Mouse (Mus musculus) adrenal gland, adult 18-20 months (tissue): ENCODE results near the gene Tbc1d2b. TPM values are rescaled to one million over a fixed set of nuclear protein-coding genes. Genes with fewer than 3 reads are reported as not detected.

Source experiments
- DNase-seq, 2 experiments: peaks; one replicate each; pipeline ENCODE4 v3.0.0; 2021 to 2022; ENCODE audit warnings: low spot score in 2 of 2
- long read RNA-seq, 2 experiments: library from polyadenylated mRNA; stranded (forward); transcript quantifications; one replicate each; pipeline ENCODE4 v2.0.0; 2021
- total RNA-seq, 2 experiments: library from RNA; stranded (reverse); gene quantifications; 1 replicate in 1 of 2; 2 replicates in 1 of 2; pipeline ENCODE4 v1.2.3; 2021

Gene Tbc1d2b
- 10 to 100 TPM; 21.8 to 23.2 TPM for total RNA-seq
- long read RNA-seq, experiment 1, full-length matches to known transcripts: 4 of 9 reads
- long read RNA-seq, experiment 1, partial matches to known transcripts: 2 of 9 reads
- long read RNA-seq, experiment 1, other reads (novel, unspliced or antisense): 3 of 9 reads
- long read RNA-seq, experiment 2, full-length matches to known transcripts: 1 of 14 reads
- long read RNA-seq, experiment 2, partial matches to known transcripts: 8 of 14 reads
- long read RNA-seq, experiment 2, other reads (novel, unspliced or antisense): 5 of 14 reads

DNA sequence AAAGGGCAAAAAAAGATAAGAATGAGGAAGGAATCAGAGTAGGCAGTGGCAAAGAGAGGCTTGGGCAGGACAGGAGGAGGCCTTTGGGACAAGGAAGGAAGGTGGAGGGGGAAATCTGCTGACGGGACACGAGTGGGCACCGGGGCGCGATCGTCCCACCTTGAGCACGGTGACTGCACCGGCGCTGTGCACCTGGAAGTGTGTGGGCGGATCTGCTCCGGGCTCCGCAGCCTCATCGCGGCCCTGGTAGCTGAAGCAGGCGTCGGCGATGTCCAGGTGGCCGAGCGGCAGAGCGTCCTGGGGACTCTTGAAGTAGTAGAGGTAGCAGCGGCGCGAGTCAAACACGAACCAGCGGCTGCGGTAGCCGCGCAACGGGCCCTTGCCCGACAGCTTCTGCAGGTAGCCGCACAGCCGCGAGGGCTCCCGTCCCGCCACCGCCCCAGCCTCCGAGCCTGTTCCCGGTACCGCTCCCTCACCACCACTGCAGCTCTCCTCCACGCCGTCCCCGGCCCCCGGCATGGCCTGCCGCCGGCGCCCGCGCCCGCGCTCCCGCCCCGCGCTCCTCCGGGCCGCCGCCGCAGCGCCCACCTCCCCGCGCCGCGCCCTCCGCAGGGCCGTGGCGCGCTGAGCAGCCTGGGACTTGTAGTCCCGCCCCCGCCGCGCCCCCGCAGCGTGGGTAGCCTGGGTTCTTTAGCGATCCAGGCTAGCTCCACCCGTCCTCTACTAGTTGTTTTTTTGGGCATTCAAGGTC lies at the start of gene Tbc1d2b:
Tbc1d2b (minus strand) TSS at position 612 of the 751 bp plus-strand sequence.
- DNase-seq: peak; percentile 79 to 82

DNA sequence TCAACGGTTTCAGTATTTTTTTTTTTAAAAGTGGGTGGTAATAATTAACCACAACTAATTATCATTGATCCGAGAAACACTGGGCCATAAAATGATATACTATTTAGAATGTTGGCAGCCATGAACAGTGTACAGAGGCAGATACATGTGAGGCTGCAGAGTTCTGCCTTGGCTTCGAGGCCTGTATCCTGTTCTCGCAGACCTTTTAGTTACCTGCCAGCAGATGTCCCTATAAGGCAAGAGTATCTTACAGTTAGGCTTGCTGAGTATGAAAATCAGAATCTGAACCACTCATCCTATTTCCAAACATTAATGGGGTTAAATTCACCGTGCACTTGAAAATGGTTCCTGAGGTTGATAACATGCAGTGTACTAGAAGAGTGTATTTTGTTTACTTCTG lies 45.7 kb upstream of the Tbc1d2b start:
- DNase-seq: no peak

DNA sequence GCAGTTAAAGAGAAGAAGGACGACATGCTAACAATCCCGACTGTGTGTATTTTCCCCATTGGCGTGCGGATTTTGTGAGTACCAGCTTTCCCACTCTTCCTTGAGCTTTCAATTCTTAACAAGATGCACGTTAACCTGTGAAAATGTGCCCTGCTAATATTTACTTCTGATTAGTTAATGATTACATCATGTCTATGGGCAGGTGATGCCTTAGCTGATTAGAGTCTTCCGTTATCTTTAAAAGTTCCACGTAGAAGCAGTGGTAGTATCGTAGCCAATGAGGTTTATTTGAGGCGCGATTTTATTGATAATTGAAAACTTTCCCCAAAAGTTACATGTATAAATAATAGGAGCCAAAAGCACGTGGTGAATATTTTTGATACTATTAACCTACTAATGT lies 45.1 kb upstream of the Tbc1d2b start:
- no peak for DNase-seq

DNA sequence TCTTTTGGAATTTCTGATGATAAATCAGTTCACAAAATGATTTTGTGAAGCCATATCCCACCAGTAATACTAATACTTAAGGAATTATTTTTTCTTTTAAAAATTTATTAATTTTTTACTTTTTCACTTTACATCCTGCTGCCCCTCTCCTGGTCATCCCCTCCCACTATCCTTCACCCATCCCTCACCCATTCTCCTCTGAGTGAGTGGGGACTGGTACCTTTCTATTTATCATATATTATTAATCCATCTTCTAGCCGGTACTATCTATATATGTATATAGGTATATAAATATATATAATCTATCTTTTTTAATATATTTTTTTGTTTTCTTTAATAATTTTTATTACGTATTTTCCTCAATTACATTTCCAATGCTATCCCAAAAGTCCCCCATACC lies 33.6 kb upstream of the Tbc1d2b start:
- no peak for DNase-seq

DNA sequence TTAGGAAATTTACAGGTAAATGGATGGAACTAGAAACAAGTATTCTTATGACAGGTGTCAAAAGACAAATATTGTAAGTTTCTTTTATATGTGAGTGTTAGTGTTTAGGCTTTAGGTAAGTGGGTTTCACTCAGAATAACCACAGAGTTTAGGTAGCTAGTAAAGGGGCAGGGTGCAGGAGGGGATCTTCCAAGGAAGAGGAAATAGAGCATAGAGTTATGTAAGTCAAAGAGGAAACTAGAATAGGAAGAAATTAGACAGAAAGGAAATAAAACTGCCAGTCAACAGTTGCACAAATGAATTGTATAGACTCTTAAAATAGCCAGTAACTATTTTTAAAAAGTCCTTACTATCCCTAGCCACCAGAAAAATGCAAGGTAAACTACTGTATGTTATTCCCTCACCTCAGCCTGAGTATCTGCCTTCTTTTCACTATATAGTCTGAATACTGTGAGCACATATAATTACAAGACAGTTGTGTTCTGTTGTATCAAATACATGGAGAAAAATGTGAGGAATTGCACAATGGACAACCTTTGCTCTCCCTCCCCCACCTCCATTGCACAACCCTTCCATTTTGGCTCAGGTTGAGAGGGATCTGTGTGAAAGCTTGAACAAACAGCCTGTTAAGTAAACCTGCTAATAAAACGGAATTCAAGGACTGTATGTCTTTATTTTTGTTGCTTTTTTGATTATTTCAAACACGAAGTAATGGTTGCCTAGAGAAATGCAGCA lies 32.7 kb upstream of the Tbc1d2b start:
- DNase-seq: no peak

DNA sequence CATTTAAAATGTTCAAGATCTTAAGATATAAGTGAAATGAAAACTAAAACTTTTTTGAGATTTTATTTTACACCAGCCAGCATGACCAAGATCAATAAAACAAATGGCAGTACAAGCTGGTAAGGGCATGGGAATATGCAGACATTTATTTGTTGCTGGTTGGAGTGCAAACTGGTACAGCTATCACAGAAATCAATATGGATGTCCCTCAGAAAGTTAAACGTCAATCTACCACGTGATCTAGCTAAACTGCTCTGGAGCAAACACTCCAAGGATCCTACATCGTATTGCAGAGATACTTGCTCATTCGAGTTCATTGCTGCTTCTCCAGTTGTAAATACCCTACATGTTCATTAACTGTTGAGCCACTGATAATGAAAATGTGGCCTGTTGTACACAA lies 32.1 kb upstream of the Tbc1d2b start:
- no peak for DNase-seq

DNA sequence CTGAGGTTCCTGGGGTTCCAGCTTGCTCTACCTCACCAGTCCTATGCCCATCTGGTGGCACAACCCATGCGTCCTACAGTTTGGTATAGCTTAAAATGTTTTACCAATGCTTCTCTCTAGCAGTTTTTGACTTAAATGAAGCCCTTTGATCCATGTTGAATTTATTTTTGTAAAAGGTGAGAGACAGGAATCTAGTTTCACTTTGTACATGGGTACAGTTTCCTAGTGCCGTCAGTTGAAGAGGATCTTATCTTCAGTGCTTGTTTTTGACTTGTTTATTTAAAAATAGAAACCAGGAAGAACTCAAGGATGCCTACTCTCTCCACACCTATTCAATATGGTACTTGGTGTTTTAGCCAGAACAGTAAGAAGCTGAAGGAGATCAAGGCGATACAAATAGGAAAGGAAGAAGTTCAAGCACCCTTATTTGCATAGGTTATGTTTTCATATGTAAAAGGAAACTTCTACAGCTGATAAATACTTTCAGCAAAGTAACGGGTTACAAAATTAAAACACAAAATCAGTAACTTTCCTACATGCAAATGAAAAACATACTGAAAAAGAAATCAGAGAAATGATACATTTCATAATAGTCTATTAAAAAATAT lies 30.6 kb upstream of the Tbc1d2b start:
- DNase-seq: no peak

DNA sequence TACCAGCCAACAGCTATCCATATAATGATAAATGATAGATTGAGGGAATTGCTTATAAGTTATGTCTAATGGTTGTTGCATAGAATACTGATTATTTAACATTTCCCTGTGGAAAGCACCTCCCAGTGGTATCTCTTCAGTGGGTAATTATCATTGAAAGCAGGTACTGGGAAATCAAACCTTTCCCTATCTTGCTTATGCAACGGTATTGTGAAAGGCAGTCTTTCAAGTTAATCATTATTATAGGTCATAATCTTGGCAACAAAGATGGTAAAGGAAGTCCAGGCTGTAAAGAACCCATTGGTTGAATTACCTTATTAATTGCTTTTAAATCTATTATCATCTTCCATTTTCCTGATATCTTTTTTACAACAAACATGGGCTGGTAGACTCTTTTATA lies 27.0 kb upstream of the Tbc1d2b start:
- DNase-seq: no peak

DNA sequence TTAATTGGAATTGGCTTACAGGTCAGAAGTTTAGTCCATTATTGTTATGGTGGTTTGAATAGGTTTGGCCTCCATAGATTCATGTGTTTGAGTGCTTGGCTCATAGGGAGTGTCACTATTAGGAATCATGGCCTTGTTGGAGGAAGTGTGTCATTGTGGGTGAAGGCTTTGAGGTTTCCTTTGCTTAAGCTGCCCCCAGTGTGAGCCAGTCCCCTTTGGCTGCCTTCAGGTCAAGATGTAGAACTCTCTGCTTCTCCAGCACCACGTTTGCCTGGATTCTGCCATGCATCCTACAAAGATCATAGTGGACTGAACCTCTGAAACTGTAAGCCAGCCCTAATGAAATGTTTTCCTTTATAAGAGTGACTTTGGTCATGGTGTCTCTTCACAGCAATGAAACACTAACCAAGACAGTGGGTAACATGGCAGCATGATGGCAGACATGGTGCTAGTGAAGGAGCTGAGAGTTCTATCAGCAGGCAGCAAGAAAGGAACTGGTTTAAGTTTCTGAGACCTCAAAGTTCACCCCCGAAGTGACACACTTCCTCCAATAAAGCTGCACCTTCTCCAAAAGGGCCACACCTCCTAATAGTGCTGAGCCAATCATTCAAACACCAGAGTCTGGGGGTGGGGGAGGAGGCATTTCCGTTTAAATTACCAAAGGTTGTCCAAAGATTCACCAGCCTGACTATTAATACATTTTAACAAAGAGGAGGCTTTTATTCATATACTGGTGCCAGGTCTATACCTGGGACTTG lies 23.2 kb upstream of the Tbc1d2b start:
- no peak for DNase-seq

DNA sequence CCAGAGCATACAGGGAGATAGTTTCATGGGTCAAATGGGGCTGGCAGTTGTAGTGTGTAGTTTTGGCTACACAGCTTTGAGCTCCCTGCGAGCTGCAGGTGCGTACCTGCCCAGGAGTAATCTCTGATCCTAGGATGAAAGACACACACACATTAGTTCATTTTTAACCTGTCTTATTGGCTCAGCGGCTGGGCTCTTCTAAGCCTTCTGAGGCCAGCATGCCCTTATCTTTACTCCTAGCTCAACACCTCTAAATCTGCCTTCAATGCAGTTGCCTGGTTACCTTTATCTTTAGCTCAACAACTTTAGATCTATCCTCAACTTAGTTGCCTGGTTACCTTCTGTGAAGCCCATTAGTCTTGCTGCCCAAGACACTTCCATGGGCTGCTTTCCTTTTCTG lies 7.8 kb upstream of the Tbc1d2b start:
- DNase-seq: no peak

DNA sequence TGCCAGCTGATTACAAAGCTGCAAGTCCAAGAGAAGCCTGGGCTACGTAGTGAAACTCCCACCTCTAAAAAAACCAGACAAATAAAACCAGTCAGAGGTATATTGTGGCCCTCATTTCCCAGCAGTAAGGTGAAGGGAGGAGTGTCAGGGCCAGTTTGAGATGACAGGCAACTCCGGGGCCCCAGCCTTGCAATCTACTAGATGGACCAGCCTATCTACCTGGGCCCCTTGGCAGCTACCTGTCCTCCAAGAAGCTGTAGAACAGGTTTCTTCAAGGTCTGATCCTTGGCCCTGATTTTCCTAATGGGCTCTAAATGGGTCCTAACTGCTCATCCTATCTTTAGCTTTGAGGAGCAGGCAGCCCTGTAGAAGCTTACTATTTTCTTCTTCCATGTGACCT lies 7.3 kb upstream of the Tbc1d2b start:
- DNase-seq: no peak

DNA sequence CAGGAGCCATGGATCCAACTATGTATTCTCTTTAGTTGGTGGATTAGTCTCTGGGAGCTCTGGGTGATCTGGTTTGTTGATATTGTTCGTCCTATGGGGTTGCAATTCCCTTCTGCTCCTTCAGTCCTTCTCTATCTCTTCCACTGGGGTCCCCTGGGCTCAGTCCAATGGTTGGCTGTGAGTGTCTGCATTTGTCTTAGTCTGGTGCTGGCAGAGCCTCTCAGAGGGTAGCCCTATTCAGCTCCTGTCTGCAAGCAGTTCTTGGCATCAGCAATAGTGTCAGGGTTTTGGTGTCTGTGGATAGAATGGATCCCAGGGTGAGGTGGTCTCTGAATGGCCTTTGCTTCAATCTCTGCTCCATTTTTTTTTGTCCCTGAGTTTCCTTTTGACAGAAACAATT lies 6.2 kb upstream of the Tbc1d2b start:
- no peak for DNase-seq

DNA sequence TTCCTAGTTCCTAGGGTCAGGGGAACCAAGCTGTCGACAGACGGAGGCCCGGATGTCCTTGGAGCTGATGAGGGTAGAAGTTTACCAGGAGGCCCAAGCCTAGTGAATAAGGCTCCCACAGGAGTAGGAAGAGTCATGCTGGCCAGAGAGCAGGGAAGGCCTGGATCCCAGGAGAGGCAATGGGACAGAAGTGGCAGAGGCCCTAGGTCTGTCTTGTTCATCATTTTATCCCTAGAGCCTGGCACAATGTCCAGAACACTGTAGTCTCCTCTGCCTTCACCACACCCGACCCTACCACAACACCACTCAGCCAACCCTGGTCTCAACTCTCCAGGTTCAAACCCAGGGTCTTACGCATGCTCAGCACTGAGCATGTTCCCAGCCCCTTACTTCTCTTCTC lies 5.3 kb upstream of the Tbc1d2b start:
- DNase-seq: no peak

DNA sequence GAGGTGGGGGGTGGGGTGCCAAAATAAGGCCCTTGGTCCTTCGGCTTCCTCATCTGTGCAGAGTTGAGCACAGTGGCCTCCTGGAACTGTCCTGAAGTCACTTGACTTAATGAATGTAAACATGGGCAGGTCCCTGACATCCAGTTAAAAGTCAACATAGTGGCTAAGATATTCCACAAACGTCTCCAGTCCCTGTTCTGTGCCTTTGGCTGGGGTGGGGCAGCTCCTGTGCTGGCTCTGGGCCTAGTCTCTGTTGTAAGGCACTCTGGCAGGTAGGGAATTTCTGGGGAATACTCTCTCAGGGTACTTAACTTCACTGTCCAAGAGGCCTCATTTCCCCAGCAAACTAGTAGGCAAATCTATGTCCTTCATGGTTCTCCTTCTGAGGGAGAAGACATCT lies 4.9 kb upstream of the Tbc1d2b start:
- no peak for DNase-seq

DNA sequence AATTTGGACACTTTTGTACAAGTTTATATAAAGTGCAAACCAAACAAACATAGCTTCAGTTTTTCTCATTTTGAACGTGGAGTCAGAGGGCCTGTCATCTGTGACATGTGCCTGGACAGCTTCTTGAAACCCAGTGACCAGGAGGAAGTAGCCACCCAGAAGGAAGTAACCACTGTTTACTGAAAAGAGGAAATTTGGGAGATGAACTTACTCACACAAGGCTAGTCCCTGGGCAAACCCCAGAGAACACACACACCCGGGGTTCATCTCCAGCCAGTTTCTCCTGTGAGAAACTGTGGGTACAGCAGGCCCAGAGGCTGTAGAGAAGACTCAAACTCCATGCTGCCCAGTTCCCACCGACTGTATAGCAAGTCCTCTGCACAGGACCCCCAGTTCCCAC lies 3.9 kb upstream of the Tbc1d2b start:
- no peak for DNase-seq

DNA sequence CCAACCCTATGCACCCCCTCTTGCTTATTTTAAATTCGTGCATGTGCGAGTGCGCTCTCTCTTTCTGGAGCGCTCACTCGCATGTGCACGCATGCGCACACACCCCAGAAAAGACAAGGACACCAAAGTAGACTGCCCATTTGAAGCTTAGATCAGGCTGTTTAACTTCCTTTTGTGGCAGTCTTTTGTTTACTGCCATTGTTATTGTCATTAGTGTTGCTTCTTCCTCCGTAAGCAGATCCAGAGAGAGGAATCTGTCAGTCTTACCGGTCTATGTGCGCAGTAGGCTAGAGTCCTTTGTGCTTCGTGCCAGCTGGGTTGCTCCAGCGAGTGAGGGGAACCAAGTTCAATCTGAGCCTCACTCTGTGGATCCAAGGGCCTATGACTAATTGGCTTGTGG lies 1.7 kb upstream of the Tbc1d2b start:
- peak in 1 of 2 experiments; percentile 1 for DNase-seq

DNA sequence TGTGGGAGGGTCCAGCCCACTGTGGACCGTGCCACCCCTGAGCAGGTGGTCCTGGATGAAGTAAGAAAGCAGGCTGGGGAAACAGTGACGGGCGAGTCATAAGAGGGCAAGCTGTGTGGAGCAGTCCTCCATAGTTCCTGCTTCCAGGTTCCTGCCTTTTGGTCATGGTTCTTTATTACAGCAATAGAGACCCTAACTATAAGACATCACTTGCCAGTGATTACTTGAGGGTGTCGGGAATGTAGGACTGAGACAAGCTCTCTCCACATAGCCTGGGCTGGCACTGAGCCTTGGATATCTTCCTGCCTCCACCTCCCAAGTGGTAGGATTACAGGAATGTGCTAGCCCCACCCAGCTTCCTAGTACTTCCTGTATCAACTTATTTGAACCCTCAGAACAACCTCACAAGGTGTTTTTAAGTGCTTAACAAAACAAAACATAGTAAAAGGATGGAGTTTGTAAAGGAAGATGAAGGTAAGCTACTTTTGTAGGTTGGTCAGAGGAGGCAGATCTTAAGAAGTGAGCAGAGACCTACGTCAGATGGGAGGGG lies 1.0 kb upstream of the Tbc1d2b start:
- DNase-seq: peak in 1 of 2 experiments; percentile 1

DNA sequence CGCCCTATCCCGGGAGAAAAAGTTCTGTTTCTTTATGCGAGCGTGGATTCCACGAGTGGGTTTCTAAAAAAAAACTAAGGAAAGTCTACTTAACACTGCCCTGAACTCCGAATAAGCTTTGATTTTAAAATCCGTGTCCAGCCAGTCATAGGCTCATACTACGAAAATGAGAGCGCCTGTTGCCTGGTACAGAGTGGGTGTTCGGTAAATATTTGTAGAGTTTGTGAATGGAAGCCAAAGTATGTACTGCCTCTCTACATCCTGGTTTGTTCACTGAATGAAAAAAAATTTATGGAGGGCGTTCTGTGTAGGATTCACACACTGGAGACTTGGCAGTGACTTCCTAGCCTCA lies 316 bp upstream of the Tbc1d2b start:
- DNase-seq: no peak

DNA sequence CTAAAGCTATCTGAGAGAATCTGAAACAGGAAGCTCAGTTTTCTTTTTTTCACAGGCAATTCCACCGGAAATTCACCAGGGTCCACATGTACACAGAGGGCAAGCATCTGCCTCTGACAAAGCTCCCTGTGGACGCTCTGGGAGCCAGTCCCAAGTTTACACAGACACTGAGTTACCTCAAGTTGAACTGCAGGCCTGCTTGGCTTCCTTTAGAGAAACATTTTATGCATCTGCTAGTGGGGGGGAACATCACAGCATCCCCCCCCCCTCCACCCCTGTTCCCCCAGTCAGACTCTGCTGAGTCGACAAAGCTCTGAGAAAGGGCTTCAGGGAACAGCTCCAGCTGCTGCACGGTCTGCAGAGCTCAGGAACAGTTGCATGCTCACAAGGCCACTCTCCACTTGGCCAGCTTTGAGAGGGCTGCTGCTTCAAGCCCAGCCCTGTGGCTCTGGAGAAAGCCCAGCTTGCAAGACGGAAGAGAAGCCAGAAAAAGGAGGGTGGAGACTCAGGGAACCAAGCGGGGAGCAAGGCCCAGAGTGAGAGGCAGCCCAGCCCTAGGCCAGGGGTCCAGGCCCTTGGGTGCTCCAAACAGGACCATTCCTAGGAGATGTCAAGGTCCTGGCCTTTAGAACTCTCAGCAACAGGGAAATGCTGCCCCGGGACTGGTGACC lies 1.5 kb downstream of the Tbc1d2b start:
- DNase-seq: peak; percentile 38 to 40

DNA sequence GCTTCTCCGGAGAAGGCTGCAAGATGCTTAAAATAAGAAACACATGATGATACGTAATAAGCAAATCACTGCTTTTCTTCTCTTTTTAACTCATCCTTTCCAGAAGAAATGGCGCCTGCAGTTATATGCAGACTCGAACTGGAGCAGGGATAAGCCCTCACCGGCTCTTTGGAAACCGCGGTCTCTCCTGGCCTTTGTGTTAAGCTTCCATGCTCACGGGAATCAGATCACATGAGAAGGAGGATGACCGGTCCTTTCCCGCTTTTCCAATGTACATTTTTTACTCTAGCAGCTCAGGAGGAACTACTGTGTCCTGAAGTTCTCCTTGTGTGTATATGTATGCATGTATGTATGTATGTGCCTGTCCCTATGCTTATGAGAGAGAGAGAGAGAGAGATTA lies 3.7 kb downstream of the Tbc1d2b start:
- no peak for DNase-seq
